Mouse (Mus musculus) gastrocnemius, adult 2 months (tissue): ENCODE measurements at regions not wholly inside any gene's neighbourhood (a gene's known extent, or its start where the extent isn't known, plus 50 kb on each side); places are given as distances from the start of the nearest gene placed in this dataset.

ENCODE experiments used
- DNase-seq: peaks from one replicate; pipeline ENCODE4 v3.0.0; 2022
- H3K27ac ChIP-seq: fragments of 200-600 bp; 2 replicates; pipeline ENCODE4 v1.8.1; 2022; ENCODE audit warnings: mild to moderate bottlenecking
- H3K4me3 ChIP-seq: fragments of 200-600 bp; 2 replicates; pipeline ENCODE4 v1.8.1; 2022; ENCODE audit warnings: mild to moderate bottlenecking, moderate library complexity
- CTCF ChIP-seq: fragments of 200-600 bp; IDR thresholded peaks from 2 replicates; pipeline ENCODE4 v1.8.1; 2022; ENCODE audit warnings: antibody characterized with exemption, mild to moderate bottlenecking, moderate library complexity
- intact Hi-C: fragments of 180-260 bp; cut with DNase I; formaldehyde crosslinking; loops from one replicate; pipeline ENCODE4 v1.15.1; 2025

DNA sequence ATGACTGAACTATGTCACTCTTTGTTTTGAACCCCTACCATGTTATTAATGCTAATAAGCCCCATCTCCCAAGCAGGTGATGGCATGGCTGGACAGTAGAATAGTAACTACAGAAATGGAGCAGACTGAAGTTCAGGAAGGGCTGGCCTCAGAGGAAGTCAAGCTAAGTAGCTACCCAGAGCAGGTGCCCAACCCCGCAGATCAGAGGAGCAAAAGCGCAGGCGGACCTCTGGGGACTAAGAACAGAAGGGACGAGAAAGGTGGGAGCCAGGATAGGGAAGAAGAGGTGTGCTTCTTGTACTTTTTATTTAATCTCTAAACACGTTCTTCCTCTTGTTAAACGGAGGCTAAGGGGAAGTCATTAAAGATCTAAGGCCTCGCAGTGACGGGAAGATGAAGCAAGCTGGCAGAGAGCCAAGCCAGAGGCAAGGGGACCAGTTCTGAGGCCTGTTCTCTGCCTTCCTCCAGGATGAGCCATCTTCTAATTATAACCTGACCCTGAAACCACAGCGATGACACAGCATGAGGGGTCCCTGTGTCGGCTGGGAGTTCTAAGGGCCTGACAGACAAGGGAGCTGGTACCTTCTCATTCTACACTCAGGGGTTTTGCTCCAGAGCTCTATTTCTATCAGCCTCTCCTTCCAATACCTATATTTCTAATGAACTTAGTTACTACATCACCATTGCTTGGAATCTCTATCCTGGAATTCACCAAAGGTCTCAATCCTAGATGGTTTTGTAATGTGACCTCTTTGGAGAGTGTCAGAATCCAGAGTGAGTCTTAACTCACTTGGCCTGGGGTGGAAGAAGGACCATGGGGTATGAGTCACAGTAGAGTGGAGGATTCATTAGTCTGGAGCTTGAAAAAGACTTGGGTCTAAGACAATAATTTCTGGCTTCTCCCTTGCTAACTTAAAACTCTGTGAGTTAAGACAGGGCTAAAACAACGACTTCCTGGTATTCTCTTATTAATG, 151.1 kb upstream of the Cpeb2 start:
- Histone ChIP-seq H3K27ac (no peak overlapping the region), H3K4me3 (no peak overlapping the region)
- DNase-seq, result no peak
- intact Hi-C loops, result no loop called here
- no peak for TF ChIP-seq CTCF

DNA sequence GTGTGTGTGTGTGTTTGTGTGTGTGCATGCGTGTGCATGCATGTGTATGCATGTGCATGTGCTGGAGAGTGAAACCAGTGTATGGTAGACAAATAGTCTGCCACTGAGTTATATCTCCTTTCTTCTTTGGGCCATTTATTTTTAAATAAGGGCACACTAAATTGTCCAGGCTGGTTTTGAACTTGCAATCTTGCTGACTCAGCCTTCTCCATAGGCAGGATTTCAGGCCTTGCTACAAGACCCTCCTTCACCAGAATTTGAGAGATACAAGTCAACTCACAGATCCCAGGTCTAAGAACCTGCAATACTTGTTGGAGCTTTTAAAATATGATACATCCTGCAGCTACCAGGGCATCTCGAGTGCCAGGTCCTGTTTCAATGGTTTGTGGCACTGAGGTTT, 145.9 kb upstream of the Cpeb2 start:
- DNase-seq, result no peak
- peak overlapping the region; percentile 69; the same call in 1 of the 2 replicates for H3K27ac ChIP-seq
- intact Hi-C loops, result no loop called here
- H3K4me3 ChIP-seq, result no peak overlapping the region
- TF ChIP-seq CTCF, result no peak

DNA sequence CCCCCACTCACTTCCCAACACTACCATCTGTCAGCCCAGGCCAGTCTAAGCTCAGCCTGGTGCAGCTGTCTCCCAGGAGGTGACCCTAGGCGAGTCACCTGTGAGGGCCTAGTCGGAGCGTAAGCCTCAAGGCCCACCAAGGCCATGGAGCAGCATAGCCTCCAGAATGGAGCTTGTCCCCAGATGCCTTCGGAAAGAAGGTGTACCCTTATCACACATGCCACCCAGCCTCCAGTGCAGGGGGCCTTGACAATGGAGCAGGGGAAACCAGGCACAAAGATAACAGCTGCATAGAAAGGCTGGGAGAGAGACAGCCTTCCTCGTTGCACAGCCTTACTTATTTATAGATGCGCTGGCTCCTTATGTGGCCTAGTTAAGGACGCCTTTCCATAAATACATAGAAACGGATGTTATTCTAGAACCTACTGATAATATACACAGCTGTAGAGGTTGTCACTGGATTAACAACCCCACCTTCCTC, 145.0 kb upstream of the Cpeb2 start:
- TF ChIP-seq CTCF, result no peak
- Histone ChIP-seq H3K4me3 (no peak overlapping the region), H3K27ac (peak overlapping the region; percentile 69)
- no peak for DNase-seq
- intact Hi-C loops, result no loop called here

DNA sequence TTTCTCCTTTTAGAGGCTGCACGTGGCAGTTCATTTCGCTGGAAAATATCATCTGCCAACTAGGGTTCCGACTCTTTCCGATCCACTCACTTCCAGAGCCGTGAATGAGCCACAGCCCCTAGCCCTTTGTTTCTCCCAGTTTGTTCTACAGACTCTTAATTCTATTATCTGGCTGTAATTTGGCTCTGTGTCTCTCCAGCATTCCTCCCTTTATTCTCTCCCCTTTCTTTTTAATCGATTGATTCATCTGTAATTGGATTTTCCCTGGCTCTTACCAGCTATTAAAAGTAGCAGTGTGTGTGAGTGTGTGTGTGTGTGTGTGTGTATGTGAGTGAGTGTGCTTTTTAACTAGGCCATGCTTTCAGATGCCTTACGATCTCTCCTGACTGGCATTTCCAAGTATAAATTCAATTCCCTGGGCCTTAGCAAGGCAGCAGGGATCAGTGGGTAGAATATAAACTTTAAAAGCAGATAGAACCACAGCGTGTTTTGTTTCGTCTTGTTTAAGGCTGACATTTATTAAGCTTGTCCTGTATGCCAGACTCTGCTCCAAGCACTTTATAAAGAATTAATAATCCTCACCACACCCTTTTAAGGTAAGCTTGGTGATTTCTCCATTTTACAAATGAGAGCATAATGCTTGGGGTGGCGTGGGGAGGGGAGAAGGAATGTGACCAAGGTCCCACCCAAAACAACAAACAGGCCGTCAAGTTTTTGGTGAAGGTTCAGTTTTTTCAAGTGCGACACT, 144.1 kb upstream of the Cpeb2 start:
- TF ChIP-seq CTCF, result no peak
- intact Hi-C loops, result no loop called here
- no peak for DNase-seq
- H3K4me3 ChIP-seq, result no peak overlapping the region
- H3K27ac ChIP-seq, result peak overlapping the region; percentile 69; the same call in 1 of the 2 replicates

DNA sequence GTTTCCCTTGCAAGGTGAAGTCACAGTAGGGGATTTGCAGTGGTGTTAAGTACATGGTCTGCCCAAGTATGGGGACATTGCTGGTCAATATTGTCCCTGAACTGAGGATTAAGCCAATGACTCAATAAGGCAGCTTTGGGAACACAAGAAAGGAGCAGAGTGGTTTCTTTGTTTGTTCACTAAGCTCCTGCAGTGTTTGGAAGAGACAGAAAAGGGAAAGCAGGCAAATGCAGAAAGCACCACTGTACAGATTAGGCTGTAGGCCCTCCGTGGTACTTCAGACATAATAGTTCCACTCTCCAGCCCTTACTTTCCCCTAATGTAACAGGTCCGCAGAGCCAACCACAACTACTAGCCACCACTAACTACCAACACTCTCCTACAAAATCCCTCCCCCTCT, 143.5 kb upstream of the Cpeb2 start:
- TF ChIP-seq CTCF, result no peak
- intact Hi-C loops, result no loop called here
- DNase-seq, result no peak
- Histone ChIP-seq H3K27ac (no peak overlapping the region), H3K4me3 (no peak overlapping the region)

DNA sequence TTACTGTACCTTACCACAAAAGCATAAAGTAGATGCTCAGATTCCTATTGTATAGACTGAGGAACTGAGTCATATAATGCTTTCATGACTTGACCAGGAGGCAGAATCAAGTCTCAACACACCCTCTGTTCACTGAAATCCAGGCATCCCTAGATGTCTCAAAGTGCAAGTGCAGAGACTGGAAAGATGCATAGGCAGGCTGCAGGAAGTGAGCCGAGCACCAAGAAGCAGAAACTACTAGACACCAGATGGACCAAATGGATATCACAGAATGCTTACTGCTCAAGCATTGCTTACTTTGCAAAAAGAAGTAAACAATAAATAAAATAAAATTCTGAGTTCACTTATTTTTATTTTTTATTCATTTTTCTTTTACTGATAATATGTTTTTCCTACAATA, 143.0 kb upstream of the Cpeb2 start:
- Histone ChIP-seq H3K27ac (no peak overlapping the region), H3K4me3 (no peak overlapping the region)
- intact Hi-C loops, result loop anchor here (5.0 kb wide), 1 partner anchor 48 kb away; no protein-coding TSS in a partner anchor
- no peak for DNase-seq
- no peak for TF ChIP-seq CTCF

DNA sequence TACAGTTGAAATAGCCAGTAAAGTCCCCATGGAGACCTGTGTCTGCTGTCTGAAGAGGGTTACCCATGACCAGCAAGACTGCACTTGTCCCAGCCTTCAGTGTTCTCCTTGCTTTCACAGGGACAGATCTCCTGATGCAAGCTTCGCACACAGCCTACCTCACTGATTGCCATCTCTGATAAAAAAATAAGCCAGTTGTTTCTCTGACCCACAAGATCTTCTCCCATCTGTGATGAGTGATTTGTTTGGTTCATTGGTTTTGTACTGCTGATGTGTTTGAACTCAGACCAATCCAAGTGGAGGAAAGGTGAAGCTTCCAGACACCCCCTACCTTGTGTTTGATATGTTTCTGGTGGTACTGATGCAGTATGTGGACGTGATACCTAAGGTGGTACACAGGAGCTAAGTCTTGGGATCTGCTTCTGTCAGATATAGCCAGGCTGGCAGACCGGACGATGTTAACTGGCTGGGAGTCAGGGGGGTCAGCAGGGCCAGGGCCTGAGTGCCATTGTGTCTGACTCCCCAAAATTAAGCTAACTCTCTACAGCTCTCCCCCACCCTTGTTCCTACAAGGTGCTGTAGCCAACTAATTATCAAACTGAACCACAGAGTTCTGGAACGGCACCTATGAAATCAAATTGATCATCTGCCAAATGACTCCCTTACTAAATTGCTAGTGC, 139.2 kb upstream of the Cpeb2 start:
- Histone ChIP-seq H3K27ac (peak overlapping the region; percentile 55), H3K4me3 (no peak overlapping the region)
- TF ChIP-seq CTCF, result no peak
- no peak for DNase-seq
- intact Hi-C loops, result loop anchor here (5.0 kb wide), 1 partner anchor 51 kb away; no protein-coding TSS in a partner anchor

DNA sequence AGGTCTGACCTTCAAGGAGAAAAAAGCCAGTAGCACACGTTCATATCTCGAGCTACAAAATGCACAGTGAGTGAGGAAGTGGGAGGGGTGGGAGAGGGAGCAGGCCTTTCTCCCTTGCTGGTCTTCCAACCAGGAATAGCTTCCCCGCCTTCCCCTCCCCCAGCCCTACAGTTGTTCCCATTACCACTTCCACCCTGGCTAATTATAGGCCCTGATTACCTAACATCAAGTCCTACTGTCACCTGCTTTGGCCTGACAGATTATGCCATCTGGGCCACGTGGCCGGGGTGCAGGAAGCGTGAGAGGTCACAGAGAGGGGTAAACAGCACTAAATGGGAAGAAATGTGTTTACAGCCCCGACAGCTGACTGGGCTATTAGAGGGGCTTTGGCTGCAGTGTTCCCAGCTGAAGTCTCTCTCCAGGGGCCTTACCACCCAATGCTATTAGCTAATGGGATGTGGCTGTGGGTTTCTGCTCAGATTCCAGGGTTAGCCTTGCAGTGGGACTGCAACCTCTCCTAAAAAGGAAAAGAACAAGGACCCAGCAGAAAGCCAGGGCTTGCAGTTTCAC, 138.6 kb upstream of the Cpeb2 start:
- peak overlapping the region; percentile 55 for H3K27ac ChIP-seq
- peak; percentile 71 for DNase-seq
- intact Hi-C loops, result loop anchor here (5.0 kb wide), 1 partner anchor 52 kb away; no protein-coding TSS in a partner anchor
- no peak for TF ChIP-seq CTCF
- no peak overlapping the region for H3K4me3 ChIP-seq

DNA sequence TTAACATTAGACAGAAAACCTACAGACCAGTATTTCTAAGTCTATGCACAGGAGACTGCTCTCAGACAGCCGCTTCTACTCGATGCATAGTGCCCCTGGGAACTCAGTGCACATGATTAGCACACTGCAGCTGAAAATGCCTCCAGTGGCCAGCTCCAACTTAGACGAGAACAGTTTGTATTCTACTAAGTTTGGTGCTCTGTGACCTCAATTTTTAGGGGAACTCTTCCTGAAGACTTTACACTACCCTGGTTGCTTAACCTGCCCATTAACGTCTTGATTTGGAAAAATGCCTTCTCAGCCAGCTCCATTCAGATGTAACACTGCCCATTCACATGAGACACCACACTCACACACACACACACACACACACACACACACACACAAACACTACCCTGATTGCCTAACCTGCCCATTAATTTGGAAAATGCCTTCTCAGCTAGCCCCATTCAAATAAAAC, 130.9 kb upstream of the Cpeb2 start:
- no peak for DNase-seq
- TF ChIP-seq CTCF, result no peak
- intact Hi-C loops, result no loop called here
- Histone ChIP-seq H3K27ac (no peak overlapping the region), H3K4me3 (no peak overlapping the region)

DNA sequence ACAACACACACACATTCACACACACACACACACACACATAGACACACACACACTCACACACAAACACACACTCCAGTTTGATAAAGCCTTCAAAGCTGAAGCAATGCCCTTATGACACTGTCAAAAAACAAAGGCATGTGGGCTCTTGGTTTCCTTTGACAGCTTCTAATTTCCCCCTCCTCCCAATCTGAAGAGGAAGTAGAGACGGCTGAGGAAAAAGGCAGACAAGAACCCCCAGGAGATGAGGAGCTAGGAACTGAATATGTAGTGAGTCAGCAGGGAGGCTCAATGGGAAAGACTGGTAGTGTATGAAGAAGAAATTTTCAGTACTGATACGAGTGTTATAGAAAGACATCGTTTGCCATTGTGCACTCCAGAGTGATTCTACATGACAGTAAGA, 130.4 kb upstream of the Cpeb2 start:
- no peak for TF ChIP-seq CTCF
- intact Hi-C loops, result no loop called here
- no peak overlapping the region for H3K27ac ChIP-seq
- no peak for DNase-seq
- H3K4me3 ChIP-seq, result no peak overlapping the region

DNA sequence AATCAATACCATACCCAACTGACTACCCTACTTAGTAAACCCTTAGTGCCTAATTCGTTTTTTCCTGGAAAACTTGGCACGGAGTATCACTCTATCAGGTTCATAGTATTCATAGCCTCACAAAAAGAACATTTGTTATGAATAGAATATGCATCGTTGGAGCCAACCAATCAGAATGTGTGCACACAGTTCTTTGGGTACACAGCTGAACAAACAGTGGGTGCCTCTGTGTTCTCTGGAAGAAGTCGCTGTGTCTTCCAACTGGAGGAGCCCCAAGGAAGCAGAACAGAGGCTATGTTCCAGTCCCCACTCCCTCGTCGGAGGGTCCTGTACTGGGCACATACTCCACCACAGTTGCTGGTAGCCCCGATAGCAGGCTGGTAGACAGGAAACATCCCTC, 129.2 kb upstream of the Cpeb2 start:
- DNase-seq, result no peak
- Histone ChIP-seq H3K27ac (no peak overlapping the region), H3K4me3 (no peak overlapping the region)
- intact Hi-C loops, result no loop called here
- no peak for TF ChIP-seq CTCF

DNA sequence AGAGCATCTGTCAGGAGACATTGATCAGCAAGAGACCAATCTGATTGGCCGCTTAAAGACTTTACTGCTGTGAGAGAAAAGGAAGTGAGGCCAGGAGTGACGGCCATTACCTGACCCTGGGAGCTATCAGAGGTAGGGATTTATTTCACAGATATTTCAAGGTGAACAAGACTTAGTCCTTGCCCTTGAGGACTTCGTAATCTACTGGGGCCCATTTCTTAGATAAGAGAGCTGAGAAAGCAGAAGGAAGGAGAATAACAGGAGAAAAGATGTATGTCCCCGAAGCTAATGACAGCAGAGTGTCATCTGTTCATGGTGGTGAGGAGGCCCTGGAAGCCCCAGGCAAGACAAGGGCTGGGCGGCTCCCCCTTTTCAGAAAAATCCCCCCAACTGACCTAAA, 127.4 kb upstream of the Cpeb2 start:
- no peak for TF ChIP-seq CTCF
- intact Hi-C loops, result no loop called here
- Histone ChIP-seq H3K4me3 (no peak overlapping the region), H3K27ac (no peak overlapping the region)
- no peak for DNase-seq
